Mouse (Mus musculus) adipose tissue, adult 10 weeks (tissue): ENCODE results near the gene Radil. TPM values are rescaled to one million over a fixed set of nuclear protein-coding genes. Genes with fewer than 3 reads are reported as not detected.

Experiments
- polyA plus RNA-seq: library from polyadenylated mRNA; stranded (reverse); fragments of 350-450 nt; fragmentation: Illumina TruSeq; extraction: RNeasy Lipid Tissue Mini Kit (QIAGEN cat#74804); gene quantifications from one replicate; pipeline ENCODE4 v1.2.3, GENCODE M21; 2014; ENCODE audit warnings: low read depth, low replicate concordance

Radil gene
- polyA plus RNA-seq = 3.1 TPM

GRCm38 (mm10) chr5:142550706-142551652 lies at the start of gene Radil:
TSS of gene Radil (minus strand) at chr5:142551098.

DNA sequence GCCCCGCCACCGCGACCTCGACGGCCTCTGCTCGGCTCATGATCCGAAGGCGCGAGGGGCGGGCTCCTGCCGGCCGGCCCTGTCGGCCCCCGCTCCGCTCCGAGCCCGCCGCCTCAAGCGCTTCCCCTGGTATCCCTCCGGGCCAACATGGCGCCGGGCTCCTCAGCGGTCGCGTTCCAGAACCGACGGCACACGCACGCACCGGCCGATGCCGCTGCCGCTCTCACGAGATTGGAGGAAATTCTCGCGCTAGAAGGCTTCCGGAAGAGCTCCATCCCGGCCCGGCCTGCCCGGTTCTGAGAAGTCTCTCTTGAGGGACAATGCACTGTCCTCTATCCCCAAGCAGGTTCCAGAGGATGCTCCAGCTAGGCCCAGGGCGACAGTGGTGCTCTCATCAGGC lies 21.0 kb downstream of the Radil start, which contains the start of gene Papolb:
Papolb (minus strand) TSS at position 162 of the 400 bp plus-strand sequence.

GRCm38 (mm10) chr5:142463461-142464454 lies 87.1 kb downstream of the Radil start, which contains the start of gene Ap5z1:
TSS of gene Ap5z1 (plus strand) at chr5:142463944.

Other genes starting within 250 kb of the Radil start
- gene Foxk1, start 149.6 kb downstream of the Radil start, polyA plus RNA-seq = 14.5 TPM
- gene Ap5z1, start 87.2 kb downstream of the Radil start, polyA plus RNA-seq = 18.2 TPM
- gene Papolb, start 21.0 kb downstream of the Radil start, polyA plus RNA-seq = 5.2 TPM
- 4.1 TPM for gene Mmd2, start 57.7 kb upstream of the Radil start, polyA plus RNA-seq
- gene Wipi2, start 76.6 kb upstream of the Radil start, polyA plus RNA-seq = 42.8 TPM
- gene Slc29a4, start 141.4 kb upstream of the Radil start, polyA plus RNA-seq = 5.3 TPM